Mouse (Mus musculus): ENCODE measurements around the gene Hexb. TPM values are rescaled to one million over a fixed set of nuclear protein-coding genes. Genes with fewer than 3 reads are reported as not detected.
A peak's percentile ranks its signal among the peaks of the same experiment; 100 is the strongest.

Gene Hexb
- polyA plus RNA-seq (2012; ENCODE audit: insufficient read depth, insufficient read length, low replicate concordance, missing spikeins): not detected in 2 replicates

GRCm38 (mm10) chr13:97197932-97198562 lies at the start of gene Hexb:
Hexb (minus strand) TSS chr13:97198357.
- peak within 1 kb of the TSS; percentile 87 for H3K4me3 ChIP-seq (ENCODE audit: insufficient read depth, low read depth, low read length)
- TF ChIP-seq CTCF (IDR thresholded peaks at IDR 0.05; ENCODE audit: insufficient read depth, low read depth, low read length) (no peak), POLR2A (IDR thresholded peaks at IDR 0.05; ENCODE audit: insufficient read depth, low read depth, low read length) (peak; percentile 20; the same call in 1 of the 2 replicates)
- peaks cover 7% of the 10 kb centered on the region for H3K4me1 ChIP-seq (ENCODE audit: control insufficient read depth, insufficient read depth, low read length)
- peak within 1 kb of the TSS; percentile 29; the same call in 1 of the 2 replicates for H3K27ac ChIP-seq (ENCODE audit: insufficient read depth, low read depth, low read length)
- under 1% methylated on average over 45 of the region's 45 CpGs for WGBS

DNA sequence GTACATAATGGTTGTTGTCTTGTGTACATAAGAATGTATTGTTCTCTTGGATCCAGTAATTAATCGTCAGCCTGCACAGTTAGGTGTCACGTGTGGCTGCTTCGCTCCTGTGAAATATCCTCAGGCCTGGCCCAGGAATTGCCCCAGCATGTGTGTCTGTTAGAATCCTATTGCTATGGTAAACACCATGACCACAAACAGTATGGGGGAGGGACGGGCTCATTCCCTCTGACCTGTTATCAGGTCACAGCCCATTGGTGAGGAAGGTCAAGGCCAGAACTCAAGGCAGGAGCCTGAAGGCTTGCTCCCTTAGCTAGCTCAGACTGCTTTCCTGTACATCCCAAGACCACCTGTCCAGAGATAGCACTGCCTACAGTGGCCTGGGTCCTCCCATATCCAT lies 49.6 kb upstream of the Hexb start:
- Histone ChIP-seq H3K27ac (ENCODE audit: insufficient read depth, low read depth, low read length) (no peak overlapping the region), H3K4me1 (ENCODE audit: control insufficient read depth, insufficient read depth, low read length) (peaks cover 8% of the 10 kb centered on the region), H3K4me3 (ENCODE audit: insufficient read depth, low read depth, low read length) (no peak overlapping the region)
- 72% methylated on average over 4 of the region's 4 CpGs for WGBS
- TF ChIP-seq POLR2A (IDR thresholded peaks at IDR 0.05; ENCODE audit: insufficient read depth, low read depth, low read length) (no peak), CTCF (IDR thresholded peaks at IDR 0.05; ENCODE audit: insufficient read depth, low read depth, low read length) (no peak)

GRCm38 (mm10) chr13:97246217-97246616 lies 48.1 kb upstream of the Hexb start:
- 86% methylated on average over 16 of the region's 16 CpGs for WGBS
- Histone ChIP-seq H3K27ac (ENCODE audit: insufficient read depth, low read depth, low read length) (no peak overlapping the region), H3K4me1 (ENCODE audit: control insufficient read depth, insufficient read depth, low read length) (peaks cover 15% of the 10 kb centered on the region), H3K4me3 (ENCODE audit: insufficient read depth, low read depth, low read length) (no peak overlapping the region)
- TF ChIP-seq POLR2A (IDR thresholded peaks at IDR 0.05; ENCODE audit: insufficient read depth, low read depth, low read length) (no peak), CTCF (IDR thresholded peaks at IDR 0.05; ENCODE audit: insufficient read depth, low read depth, low read length) (no peak)

DNA sequence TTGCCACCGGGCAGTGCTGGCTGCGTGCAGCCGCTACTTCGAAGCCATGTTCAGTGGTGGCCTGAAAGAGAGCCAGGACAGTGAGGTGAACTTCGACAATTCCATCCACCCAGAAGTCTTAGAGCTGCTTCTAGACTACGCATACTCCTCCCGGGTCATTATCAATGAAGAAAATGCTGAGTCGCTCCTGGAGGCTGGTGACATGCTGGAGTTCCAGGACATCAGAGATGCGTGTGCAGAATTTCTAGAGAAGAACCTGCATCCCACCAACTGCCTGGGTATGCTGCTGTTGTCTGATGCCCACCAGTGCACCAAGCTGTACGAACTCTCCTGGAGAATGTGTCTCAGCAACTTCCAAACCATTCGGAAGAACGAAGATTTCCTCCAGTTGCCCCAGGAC lies 47.0 kb upstream of the Hexb start:
- Histone ChIP-seq H3K27ac (ENCODE audit: insufficient read depth, low read depth, low read length) (no peak overlapping the region), H3K4me3 (ENCODE audit: insufficient read depth, low read depth, low read length) (no peak overlapping the region), H3K4me1 (ENCODE audit: control insufficient read depth, insufficient read depth, low read length) (peaks cover 18% of the 10 kb centered on the region)
- TF ChIP-seq POLR2A (IDR thresholded peaks at IDR 0.05; ENCODE audit: insufficient read depth, low read depth, low read length) (no peak), CTCF (IDR thresholded peaks at IDR 0.05; ENCODE audit: insufficient read depth, low read depth, low read length) (no peak)
- WGBS: 78% methylated on average over 12 of the region's 12 CpGs

- Histone ChIP-seq H3K27ac (ENCODE audit: insufficient read depth, low read depth, low read length) (no peak overlapping the region), H3K4me3 (ENCODE audit: insufficient read depth, low read depth, low read length) (no peak overlapping the region), H3K4me1 (ENCODE audit: control insufficient read depth, insufficient read depth, low read length) (peaks cover 20% of the 10 kb centered on the region)
- 52% methylated on average over 11 of the region's 11 CpGs for WGBS
- TF ChIP-seq CTCF (IDR thresholded peaks at IDR 0.05; ENCODE audit: insufficient read depth, low read depth, low read length): no peak
- no peak for TF ChIP-seq POLR2A (IDR thresholded peaks at IDR 0.05; ENCODE audit: insufficient read depth, low read depth, low read length)
Observed at GRCm38 (mm10) chr13:97244712-97245105, 46.6 kb upstream of the Hexb start.

DNA sequence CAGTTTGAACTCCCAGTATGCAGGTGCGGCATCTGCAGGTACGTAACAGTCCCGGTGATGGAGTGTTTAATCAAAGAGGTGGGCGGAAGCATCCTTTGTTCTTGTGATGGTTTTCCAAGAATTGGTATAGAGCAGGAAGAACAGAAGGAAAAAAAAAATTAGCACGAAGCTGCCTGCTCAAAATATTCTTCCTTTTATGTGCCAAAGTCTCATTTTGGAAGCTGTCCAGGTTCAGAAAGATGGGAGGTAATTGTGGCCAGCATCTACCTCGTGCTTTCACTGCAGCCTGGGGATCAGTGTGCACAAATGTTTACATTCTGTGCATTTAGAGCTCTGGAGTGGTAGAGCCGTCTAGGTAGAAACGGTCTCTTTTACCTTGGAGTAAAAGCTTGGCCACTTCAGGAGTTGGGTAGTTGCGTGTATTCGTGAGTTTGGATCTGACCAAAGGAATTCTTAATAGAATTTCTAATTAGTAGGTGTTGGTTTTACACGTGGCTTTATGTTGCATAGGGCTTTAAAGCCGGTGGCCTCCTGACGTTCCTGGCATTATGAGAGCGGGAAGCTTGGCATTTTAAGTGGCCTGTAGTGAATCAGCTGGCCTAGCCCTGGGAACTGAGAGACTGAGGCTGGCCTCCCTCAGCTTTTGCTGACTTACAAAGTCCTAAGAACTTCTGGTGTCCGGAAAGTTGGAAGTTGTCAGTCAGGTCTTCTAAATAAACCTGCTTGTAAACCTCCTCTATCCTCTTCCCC lies 46.0 kb upstream of the Hexb start:
- no peak overlapping the region for H3K27ac ChIP-seq (ENCODE audit: insufficient read depth, low read depth, low read length)
- WGBS: 54% methylated on average over 15 of the region's 15 CpGs
- TF ChIP-seq POLR2A (IDR thresholded peaks at IDR 0.05; ENCODE audit: insufficient read depth, low read depth, low read length): no peak
- no peak for TF ChIP-seq CTCF (IDR thresholded peaks at IDR 0.05; ENCODE audit: insufficient read depth, low read depth, low read length)

DNA sequence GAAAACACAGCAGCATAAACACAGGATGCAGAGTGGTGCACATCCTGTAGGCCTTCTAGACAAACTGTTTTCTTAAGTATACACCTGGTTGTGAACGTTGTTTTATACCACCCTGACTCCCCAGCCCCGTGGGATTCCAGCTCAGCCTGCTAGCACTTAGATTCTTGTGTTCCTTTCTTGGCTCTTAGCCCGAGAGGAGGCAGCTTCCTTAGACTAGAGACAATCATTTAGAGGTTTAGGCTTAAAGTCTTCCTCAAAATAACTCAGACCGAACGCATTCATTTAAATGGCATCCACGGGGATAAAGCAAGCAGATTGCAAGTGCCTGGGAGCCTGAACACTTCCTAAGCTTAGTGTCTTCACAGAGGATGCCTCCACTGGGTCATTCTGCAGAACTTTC lies 44.6 kb upstream of the Hexb start:
- Histone ChIP-seq H3K4me3 (ENCODE audit: insufficient read depth, low read depth, low read length) (no peak overlapping the region; the same call in 1 of the 2 replicates), H3K4me1 (ENCODE audit: control insufficient read depth, insufficient read depth, low read length) (peaks cover 19% of the 10 kb centered on the region), H3K27ac (ENCODE audit: insufficient read depth, low read depth, low read length) (no peak overlapping the region)
- TF ChIP-seq CTCF (IDR thresholded peaks at IDR 0.05; ENCODE audit: insufficient read depth, low read depth, low read length) (no peak), POLR2A (IDR thresholded peaks at IDR 0.05; ENCODE audit: insufficient read depth, low read depth, low read length) (no peak)
- 21% methylated on average over 6 of the region's 6 CpGs for WGBS

More for the DNA sequence above, 46.0 kb upstream of the Hexb start:
- peaks cover 22% of the 10 kb centered on the region for H3K4me1 ChIP-seq (ENCODE audit: control insufficient read depth, insufficient read depth, low read length)
- no peak overlapping the region for H3K4me3 ChIP-seq (ENCODE audit: insufficient read depth, low read depth, low read length)

DNA sequence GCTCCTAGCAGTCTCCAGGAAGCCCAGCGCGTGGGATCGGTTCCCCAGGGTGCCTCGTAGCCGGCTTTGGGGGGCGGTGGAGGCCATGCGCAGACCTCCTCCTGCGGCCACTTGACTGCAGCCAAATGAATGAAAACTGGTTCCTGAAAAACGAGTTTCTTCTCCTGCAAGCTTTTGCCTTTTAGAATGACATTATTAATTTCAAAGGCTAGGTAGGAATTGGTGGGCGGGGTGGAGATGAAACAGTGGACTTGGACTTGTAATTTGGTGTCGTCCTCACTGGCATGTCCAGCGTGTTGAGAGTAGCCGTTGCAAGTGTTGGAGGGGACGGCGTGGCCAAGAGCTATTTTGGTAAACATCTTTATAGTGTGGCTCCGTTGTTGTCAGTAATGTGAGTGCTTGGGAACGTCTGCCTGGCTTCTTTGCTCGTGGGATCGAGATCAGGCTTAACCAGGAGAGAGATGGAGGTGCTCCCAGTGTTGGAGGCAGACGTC lies 43.7 kb upstream of the Hexb start:
- Histone ChIP-seq H3K4me3 (ENCODE audit: insufficient read depth, low read depth, low read length) (peak overlapping the region; percentile 54), H3K27ac (ENCODE audit: insufficient read depth, low read depth, low read length) (no peak overlapping the region), H3K4me1 (ENCODE audit: control insufficient read depth, insufficient read depth, low read length) (peaks cover 19% of the 10 kb centered on the region)
- 7% methylated on average over 20 of the region's 20 CpGs for WGBS
- TF ChIP-seq CTCF (IDR thresholded peaks at IDR 0.05; ENCODE audit: insufficient read depth, low read depth, low read length) (no peak), POLR2A (IDR thresholded peaks at IDR 0.05; ENCODE audit: insufficient read depth, low read depth, low read length) (no peak)
